Mouse (Mus musculus) forebrain, embryonic 11.5 days (tissue): ENCODE measurements around the gene Rinl. TPM values are rescaled to one million over a fixed set of nuclear protein-coding genes. Genes with fewer than 3 reads are reported as not detected.

Source experiments
- ATAC-seq: fragments of 200-750 bp; cut with Nextera tagmentation; replicated peaks from 2 replicates; pipeline ENCODE4 v1.8.0; 2017; ENCODE audit warnings: moderate TSS enrichment; ENCODE audit not compliant: low FRiP score
- DNase-seq: peaks from one replicate; pipeline ENCODE4 v3.0.0-alpha.2; 2017; ENCODE audit warnings: low spot score
- H3K27ac ChIP-seq: fragments of 300-500 bp; sonication (generic); 2 replicates; pipeline ENCODE4 v1.5.1; 2014; ENCODE audit warnings: low read depth, low read length
- H3K27me3 ChIP-seq: fragments of 300-500 bp; sonication (generic); 2 replicates; pipeline ENCODE4 v1.6.1; 2014; ENCODE audit warnings: mild to moderate bottlenecking, low read length, mixed read lengths; ENCODE audit not compliant: control insufficient read depth, insufficient read depth
- H3K36me3 ChIP-seq: fragments of 300-500 bp; sonication (generic); 2 replicates; pipeline ENCODE4 v1.6.1; 2014; ENCODE audit warnings: mild to moderate bottlenecking, low read length, moderate library complexity, mixed read lengths; ENCODE audit not compliant: control insufficient read depth, insufficient read depth
- H3K4me1 ChIP-seq: fragments of 300-500 bp; sonication (generic); replicated peaks from 2 replicates; pipeline ENCODE4 v1.6.1; 2014; ENCODE audit warnings: low read length, mixed read lengths; ENCODE audit not compliant: control insufficient read depth, insufficient read depth
- H3K4me2 ChIP-seq: fragments of 300-500 bp; sonication (generic); 2 replicates; pipeline ENCODE4 v1.6.1; 2014; ENCODE audit warnings: low read depth, mild to moderate bottlenecking, low read length, moderate library complexity, mixed read lengths; ENCODE audit not compliant: severe bottlenecking
- H3K4me3 ChIP-seq: fragments of 300-500 bp; sonication (generic); 2 replicates; pipeline ENCODE4 v1.5.1; 2014; ENCODE audit warnings: low read depth, low read length
- H3K9ac ChIP-seq: fragments of 300-500 bp; sonication (generic); 2 replicates; pipeline ENCODE4 v1.6.1; 2014; ENCODE audit warnings: low read length
- H3K9me3 ChIP-seq: fragments of 300-500 bp; sonication (generic); 2 replicates; pipeline ENCODE4 v1.6.1; 2016; ENCODE audit warnings: low read length, mixed read lengths; ENCODE audit not compliant: control insufficient read depth
- WGBS: fragments of 180-500 bp; shearing (Covaris S2); extraction: QIAGEN DNeasy Blood & Tissue Kit; methylation state at CpG from one replicate; pipeline ENCODE4 v1.1.7; 2014; 5-methylcytosine and 5-hydroxymethylcytosine counted together
- polyA plus RNA-seq: library from polyadenylated mRNA; unstranded; fragments of >200 nt; fragmentation: Nextera tagmentation; extraction: Ambion mirVana; gene quantifications from 2 replicates; pipeline ENCODE4 v1.2.1, GENCODE M21; 2014

The Rinl gene
- polyA plus RNA-seq, 1 experiment from 2014 or later: 2.1 TPM

- Histone ChIP-seq H3K27me3 (no peaks in the 10 kb centered on the region), H3K27ac (peak overlapping the region; percentile 98), H3K36me3 (peaks cover 8% of the 10 kb centered on the region), H3K4me2 (peak overlapping the region; percentile 97), H3K9ac (peak overlapping the region; percentile 88), H3K9me3 (no peaks in the 10 kb centered on the region), H3K4me1 (peaks cover 20% of the 10 kb centered on the region; the same call in 1 of the 2 replicates), H3K4me3 (peak overlapping the region; percentile 92)
- DNase-seq (peak; percentile 97), ATAC-seq (peak; percentile 65)
- WGBS: 0% methylated on average over 31 of the region's 32 CpGs
Measured at GRCm38 (mm10) chr7:28808957-28809393, 20.2 kb downstream of the Rinl start.

DNA sequence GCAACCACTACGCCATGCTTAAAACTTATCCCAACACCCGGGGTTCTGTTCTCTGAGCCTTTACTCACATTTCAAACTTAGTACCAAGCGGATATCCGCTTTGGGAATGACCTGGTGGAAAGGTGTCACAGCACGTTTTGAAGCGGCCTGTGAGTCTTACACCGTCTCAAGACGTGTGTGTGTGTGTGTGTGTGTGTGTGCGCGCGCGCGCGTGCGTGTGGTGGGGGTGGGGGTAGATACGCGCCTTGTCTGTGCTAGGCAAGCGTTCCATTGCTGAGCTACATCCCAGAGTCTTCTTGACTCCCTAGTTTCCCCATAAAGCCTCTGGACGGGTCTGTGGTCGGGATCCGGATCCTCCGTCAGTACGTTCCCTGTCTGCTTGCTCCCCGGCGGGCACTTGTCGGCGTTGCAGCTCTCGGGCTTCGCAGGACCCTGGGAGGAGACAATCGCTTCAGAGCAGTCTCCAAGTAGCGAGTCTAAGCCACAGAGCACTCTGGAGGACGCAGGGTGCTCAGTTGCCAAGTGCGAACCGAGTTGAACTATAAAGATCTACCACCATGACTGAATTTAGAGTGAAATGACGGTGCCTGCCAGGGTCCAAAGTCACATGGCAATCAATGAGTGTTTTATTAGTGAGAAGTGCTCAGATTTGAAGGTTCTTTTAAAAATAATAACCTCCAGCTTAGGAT, 20.8 kb downstream of the Rinl start:
- Histone ChIP-seq H3K27ac (peak overlapping the region; percentile 98), H3K4me1 (peaks cover 21% of the 10 kb centered on the region; the same call in 1 of the 2 replicates), H3K27me3 (no peaks in the 10 kb centered on the region), H3K4me3 (peak overlapping the region; percentile 92), H3K9ac (peak overlapping the region; percentile 88), H3K9me3 (no peaks in the 10 kb centered on the region), H3K36me3 (peaks cover 13% of the 10 kb centered on the region), H3K4me2 (peak overlapping the region; percentile 97)
- WGBS: 0% methylated on average over 35 of the region's 35 CpGs
- ATAC-seq (peak; percentile 27), DNase-seq (peak; percentile 88)

GRCm38 (mm10) chr7:28810107-28811066, 21.6 kb downstream of the Rinl start:
- H3K27me3 ChIP-seq: no peaks in the 10 kb centered on the region
- peak overlapping the region; percentile 92 for H3K4me3 ChIP-seq
- H3K36me3 ChIP-seq: peaks cover 21% of the 10 kb centered on the region
- H3K4me2 ChIP-seq: peak overlapping the region; percentile 97
- DNase-seq (peak; percentile 99), ATAC-seq (peak; percentile 91)
- no peaks in the 10 kb centered on the region for H3K9me3 ChIP-seq
- WGBS: under 1% methylated on average over 69 of the region's 70 CpGs
- H3K4me1 ChIP-seq: peaks cover 26% of the 10 kb centered on the region
- peak overlapping the region; percentile 98 for H3K27ac ChIP-seq
- H3K9ac ChIP-seq: peak overlapping the region; percentile 97

DNA sequence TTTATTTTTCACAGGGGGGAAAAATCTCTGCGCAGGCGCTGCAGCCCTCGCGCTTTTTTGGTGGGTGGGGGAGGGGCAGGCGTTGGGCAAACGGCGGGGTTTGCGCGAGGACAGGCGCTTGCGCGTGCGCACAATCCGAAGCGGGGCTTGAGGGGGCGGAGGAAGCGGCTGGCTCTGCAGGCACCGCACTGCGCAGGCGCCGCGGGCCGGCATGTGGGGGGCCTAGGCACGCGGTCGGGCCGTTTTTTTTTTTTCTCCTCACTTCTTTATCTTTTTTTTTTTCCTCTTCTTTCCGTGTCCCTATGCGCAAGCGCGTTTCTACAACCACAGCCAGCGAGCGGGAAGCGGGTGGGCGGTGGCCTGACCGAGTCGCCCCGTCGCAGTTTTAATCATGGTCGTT, 22.5 kb downstream of the Rinl start:
- peak; percentile 17; the same call in 1 of the 2 replicates for ATAC-seq
- peaks cover 28% of the 10 kb centered on the region for H3K4me1 ChIP-seq
- DNase-seq: peak; percentile 98

DNA sequence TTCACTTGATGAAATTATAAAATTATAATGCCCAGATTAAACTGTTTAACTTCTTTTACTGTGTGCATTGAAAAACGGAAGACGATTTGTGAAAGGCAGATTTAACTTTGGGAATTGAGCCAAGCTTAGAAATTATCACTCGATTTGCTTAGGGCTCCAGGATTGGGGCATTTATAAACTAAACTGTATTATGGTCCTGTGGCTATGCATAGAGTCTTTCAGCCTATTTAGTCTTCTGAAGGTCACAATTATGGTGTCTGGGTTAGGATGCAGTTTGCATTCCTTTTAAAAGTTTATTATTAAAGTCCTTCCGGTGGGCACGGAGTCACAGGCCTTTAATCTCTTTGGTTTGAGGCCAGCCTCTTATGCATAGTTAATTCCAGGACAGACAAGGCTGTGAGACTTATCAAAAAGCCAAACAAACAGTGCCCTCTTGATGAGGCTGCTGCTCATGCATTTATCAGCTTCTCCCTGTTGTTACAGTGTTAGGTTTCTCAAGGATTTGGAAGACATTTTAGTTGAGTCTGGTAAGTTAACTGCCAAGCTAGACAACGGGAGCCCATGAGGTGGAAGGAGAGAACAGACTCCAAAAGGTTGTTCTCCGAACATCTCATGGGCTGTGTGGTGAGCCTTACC, 23.0 kb downstream of the Rinl start:
- Histone ChIP-seq H3K4me3 (peak overlapping the region; percentile 92), H3K9me3 (no peaks in the 10 kb centered on the region), H3K27me3 (no peaks in the 10 kb centered on the region), H3K9ac (peak overlapping the region; percentile 97), H3K36me3 (peaks cover 34% of the 10 kb centered on the region), H3K4me1 (peaks cover 28% of the 10 kb centered on the region), H3K4me2 (peak overlapping the region; percentile 95), H3K27ac (no peak overlapping the region)
- 19% methylated on average over 7 of the region's 7 CpGs for WGBS
- ATAC-seq (no peak), DNase-seq (peak; percentile 50)

More for the DNA sequence above, 22.5 kb downstream of the Rinl start:
- Histone ChIP-seq H3K9ac (peak overlapping the region; percentile 97), H3K4me2 (peak overlapping the region; percentile 95), H3K36me3 (peaks cover 28% of the 10 kb centered on the region), H3K9me3 (no peaks in the 10 kb centered on the region), H3K27me3 (no peaks in the 10 kb centered on the region), H3K4me3 (peak overlapping the region; percentile 92), H3K27ac (peak overlapping the region; percentile 97)
- WGBS: under 1% methylated on average over 39 of the region's 40 CpGs

GRCm38 (mm10) chr7:28812436-28812835, 23.7 kb downstream of the Rinl start:
- peaks cover 28% of the 10 kb centered on the region for H3K4me1 ChIP-seq
- ATAC-seq (no peak), DNase-seq (peak; percentile 48)

GRCm38 (mm10) chr7:28812949-28813348, 24.2 kb downstream of the Rinl start:
- 83% methylated on average over 5 of the region's 5 CpGs for WGBS
- peak overlapping the region; percentile 95; the same call in 1 of the 2 replicates for H3K4me2 ChIP-seq
- no peaks in the 10 kb centered on the region for H3K9me3 ChIP-seq
- peaks cover 24% of the 10 kb centered on the region for H3K4me1 ChIP-seq
- no peak overlapping the region for H3K27ac ChIP-seq
- H3K27me3 ChIP-seq: no peaks in the 10 kb centered on the region
- ATAC-seq (no peak), DNase-seq (peak; percentile 51)
- H3K4me3 ChIP-seq: peak overlapping the region; percentile 92; the same call in 1 of the 2 replicates
- H3K36me3 ChIP-seq: peaks cover 41% of the 10 kb centered on the region
- peak overlapping the region; percentile 97; the same call in 1 of the 2 replicates for H3K9ac ChIP-seq

More at GRCm38 (mm10) chr7:28812436-28812835, 23.7 kb downstream of the Rinl start:
- H3K4me3 ChIP-seq: peak overlapping the region; percentile 92
- no peaks in the 10 kb centered on the region for H3K9me3 ChIP-seq
- peaks cover 39% of the 10 kb centered on the region for H3K36me3 ChIP-seq
- peak overlapping the region; percentile 97; the same call in 1 of the 2 replicates for H3K9ac ChIP-seq
- H3K27me3 ChIP-seq: no peaks in the 10 kb centered on the region
- H3K27ac ChIP-seq: no peak overlapping the region
- 80% methylated on average over 4 of the region's 4 CpGs for WGBS
- H3K4me2 ChIP-seq: peak overlapping the region; percentile 95
